Mouse (Mus musculus) MEL (cell line): ENCODE results near the gene Slc47a1.

ENCODE experiments used
- POLR2AphosphoS2 ChIP-seq: IDR thresholded peaks from 2 replicates; pipeline ENCODE4 v1.6.1; 2011; ENCODE audit warnings: low read length, improper control_type of control experiment
- RAD21 ChIP-seq: IDR thresholded peaks from 2 replicates; pipeline ENCODE4 v1.6.1; 2011; ENCODE audit warnings: mild to moderate bottlenecking, low read depth, low read length, improper control_type of control experiment

- TF ChIP-seq POLR2AphosphoS2: no peak
- TF ChIP-seq RAD21: no peak
Measured at GRCm38 (mm10) chr11:61385725-61386124, 7.6 kb upstream of the Slc47a1 start.
